In genomic region chr8:108466653-108467052, GRCm38 (mm10) we compare ENCODE assay signal across 16 mouse cellular contexts.
DNase-seq lines count a peak whose midpoint lies in the region; ATAC-seq lines count a peak whose summit lies in the region.
"Had no signal": no experiment of that assay in that cellular context is flagged by ENCODE, and none has a peak within 500 bp of the region (broad histone marks: within the 10 kb centered on the region; RNA-seq: fewer than 3 reads in every experiment).

No protein-coding gene starts in this region.

- DNase-seq in brain, adult 2 months (ENCODE audit: low read depth, low spot score) = peak; percentile 54
- peak; percentile 68 for DNase-seq in forebrain, embryonic 14.5 days (ENCODE audit: low spot score)
- peak; percentile 57 for DNase-seq in hindbrain, embryonic 14.5 days (ENCODE audit: low spot score)
- peak; percentile 83 for DNase-seq in midbrain, embryonic 14.5 days
- no peak for DNase-seq in urinary bladder, postnatal 36 days (ENCODE audit: low spot score in 2 of 2)
- DNase-seq in heart, embryonic 10.5 days (ENCODE audit: low spot score) = no peak
- DNase-seq in heart, postnatal 25 days (ENCODE audit: low spot score) = no peak
- DNase-seq: cerebellum, adult 2 months; heart, adult 18-20 months; heart, postnatal 10 days; liver, postnatal 0 days; lung, postnatal 36 days; right cerebral cortex, postnatal 14 days had no signal

- H3K9ac ChIP-seq in forebrain, embryonic 14.5 days (ENCODE audit: low read length) = no peak overlapping the region
- no peak overlapping the region for H3K9ac ChIP-seq in hindbrain, embryonic 14.5 days
- no peak overlapping the region for H3K9ac ChIP-seq in midbrain, embryonic 14.5 days (replicated peaks; ENCODE audit: low read length)
- H3K9ac ChIP-seq: intestine, embryonic 15.5 days; kidney, embryonic 15.5 days; limb, embryonic 15.5 days; liver, postnatal 0 days had no signal

- H3K4me3 ChIP-seq in forebrain, embryonic 14.5 days (ENCODE audit: low read depth, low read length) = no peak overlapping the region
- H3K4me3 ChIP-seq in hindbrain, embryonic 14.5 days (replicated peaks; ENCODE audit: low read length) = no peak overlapping the region
- H3K4me3 ChIP-seq in midbrain, embryonic 14.5 days (replicated peaks; ENCODE audit: low read depth, low read length) = no peak overlapping the region
- H3K4me3 ChIP-seq in heart, embryonic 10.5 days = no peak overlapping the region
- H3K4me3 ChIP-seq: intestine, embryonic 15.5 days; kidney, embryonic 15.5 days; limb, embryonic 15.5 days had no signal

- peaks cover 11% of the 10 kb centered on the region for H3K4me1 ChIP-seq in forebrain, embryonic 14.5 days (ENCODE audit: control insufficient read depth, insufficient read depth, low read length)
- H3K4me1 ChIP-seq in hindbrain, embryonic 14.5 days (replicated peaks; ENCODE audit: control insufficient read depth, insufficient read depth, low read length) = peaks cover 27% of the 10 kb centered on the region
- peaks cover 30% of the 10 kb centered on the region for H3K4me1 ChIP-seq in midbrain, embryonic 14.5 days (ENCODE audit: control insufficient read depth, insufficient read depth, low read length)
- no peaks in the 10 kb centered on the region for H3K4me1 ChIP-seq in heart, embryonic 10.5 days
- H3K4me1 ChIP-seq: intestine, embryonic 15.5 days; kidney, embryonic 15.5 days; limb, embryonic 15.5 days had no signal

- H3K4me2 ChIP-seq in forebrain, embryonic 14.5 days (ENCODE audit: low read length) = no peak overlapping the region
- no peak overlapping the region for H3K4me2 ChIP-seq in hindbrain, embryonic 14.5 days (replicated peaks)
- no peak overlapping the region for H3K4me2 ChIP-seq in midbrain, embryonic 14.5 days (ENCODE audit: low read length)
- H3K4me2 ChIP-seq: intestine, embryonic 15.5 days; kidney, embryonic 15.5 days; limb, embryonic 15.5 days had no signal

- H3K27me3 ChIP-seq in forebrain, embryonic 14.5 days (replicated peaks; ENCODE audit: control insufficient read depth, insufficient read depth, low read length) = no peaks in the 10 kb centered on the region
- H3K27me3 ChIP-seq in hindbrain, embryonic 14.5 days (ENCODE audit: control insufficient read depth, insufficient read depth, low read length) = no peaks in the 10 kb centered on the region
- H3K27me3 ChIP-seq in midbrain, embryonic 14.5 days (ENCODE audit: control insufficient read depth, insufficient read depth, low read length) = no peaks in the 10 kb centered on the region
- no peaks in the 10 kb centered on the region for H3K27me3 ChIP-seq in heart, embryonic 10.5 days (ENCODE audit: insufficient read depth, poor library complexity, severe bottlenecking)
- H3K27me3 ChIP-seq: kidney, embryonic 15.5 days; limb, embryonic 15.5 days had no signal

- intact Hi-C loops in heart, postnatal 25 days (cut with DNase I) = no loop called here

- H3K9me3 ChIP-seq in forebrain, embryonic 14.5 days (replicated peaks; ENCODE audit: control insufficient read depth, low read length) = no peaks in the 10 kb centered on the region
- H3K9me3 ChIP-seq in hindbrain, embryonic 14.5 days (ENCODE audit: control insufficient read depth, low read length) = no peaks in the 10 kb centered on the region
- no peaks in the 10 kb centered on the region for H3K9me3 ChIP-seq in midbrain, embryonic 14.5 days (ENCODE audit: control insufficient read depth, low read length)
- no peaks in the 10 kb centered on the region for H3K9me3 ChIP-seq in heart, embryonic 10.5 days
- H3K9me3 ChIP-seq: intestine, embryonic 15.5 days; kidney, embryonic 15.5 days; limb, embryonic 15.5 days had no signal

- H3K27ac ChIP-seq in forebrain, embryonic 14.5 days (ENCODE audit: low read depth, low read length) = peak overlapping the region; percentile 66; the same call in 1 of the 2 replicates
- H3K27ac ChIP-seq in hindbrain, embryonic 14.5 days = peak overlapping the region; percentile 79
- peak overlapping the region; percentile 88 for H3K27ac ChIP-seq in midbrain, embryonic 14.5 days (replicated peaks; ENCODE audit: low read depth, low read length)
- H3K27ac ChIP-seq in heart, embryonic 10.5 days = no peak overlapping the region
- H3K27ac ChIP-seq: intestine, embryonic 15.5 days; kidney, embryonic 15.5 days; limb, embryonic 15.5 days had no signal

- ATAC-seq in forebrain, embryonic 14.5 days = peak; percentile 79
- peak; percentile 60; the same call in 1 of the 2 replicates for ATAC-seq in hindbrain, embryonic 14.5 days (ENCODE audit: low FRiP score)
- ATAC-seq in midbrain, embryonic 14.5 days (ENCODE audit: low FRiP score, low TSS enrichment) = peak; percentile 58; the same call in 1 of the 2 replicates
- ATAC-seq: intestine, embryonic 15.5 days; liver, postnatal 0 days had no signal

- no peaks in the 10 kb centered on the region for H3K36me3 ChIP-seq in forebrain, embryonic 14.5 days (ENCODE audit: control insufficient read depth, insufficient read depth, low read length)
- no peaks in the 10 kb centered on the region for H3K36me3 ChIP-seq in hindbrain, embryonic 14.5 days (replicated peaks; ENCODE audit: control insufficient read depth, insufficient read depth)
- H3K36me3 ChIP-seq in midbrain, embryonic 14.5 days (ENCODE audit: control insufficient read depth, insufficient read depth, low read length) = no peaks in the 10 kb centered on the region
- H3K36me3 ChIP-seq in heart, embryonic 10.5 days = no peaks in the 10 kb centered on the region
- H3K36me3 ChIP-seq: intestine, embryonic 15.5 days; kidney, embryonic 15.5 days; limb, embryonic 15.5 days had no signal

- 44% methylated on average over 6 of the region's 6 CpGs for WGBS in forebrain, embryonic 14.5 days
- 38% methylated on average over 6 of the region's 6 CpGs for WGBS in hindbrain, embryonic 14.5 days
- WGBS in midbrain, embryonic 14.5 days = 34% methylated on average over 6 of the region's 6 CpGs
- 75% methylated on average over 6 of the region's 6 CpGs for WGBS in heart, embryonic 10.5 days

Comparison
In these comparisons a context has a peak if more than half of its experiments do, and no peak if none do; other contexts are left out.
1. DNase-seq: peak in brain, adult 2 months (single experiment), forebrain, embryonic 14.5 days (single experiment), hindbrain, embryonic 14.5 days (single experiment) and midbrain, embryonic 14.5 days (single experiment); none in urinary bladder, postnatal 36 days (0 of 2), heart, embryonic 10.5 days (single experiment) and heart, postnatal 25 days (single experiment).
2. Peak in every context shown above with its lines, with median percentiles within 50 percentile points of each other: ATAC-seq.